Mouse (Mus musculus) frontal cortex, postnatal 36 days (tissue): ENCODE measurements around the gene Pdia6.

Experiments used
- DNase-seq, 2 experiments: peaks; one replicate each; pipeline ENCODE4 v3.0.0; 2022; ENCODE audit warnings: low spot score in 2 of 2

Pdia6 gene

GRCm38 (mm10) chr12:17263881-17264280 lies 2.5 kb upstream of the Pdia6 start:
- DNase-seq, result no peak

GRCm38 (mm10) chr12:17264826-17265225 lies 1.5 kb upstream of the Pdia6 start:
- no peak for DNase-seq

GRCm38 (mm10) chr12:17266673-17266990 lies 287 bp downstream of the Pdia6 start:
- DNase-seq, result no peak

- peak in 1 of 2 experiments; percentile 57 for DNase-seq
These were observed 971 bp downstream of the Pdia6 start for GRCm38 (mm10) chr12:17267316-17267715.

- DNase-seq, result peak in 1 of 2 experiments; percentile 44
These were observed 4.9 kb downstream of the Pdia6 start for GRCm38 (mm10) chr12:17271272-17271671.

GRCm38 (mm10) chr12:17273841-17274240 lies 7.5 kb downstream of the Pdia6 start:
- no peak for DNase-seq

GRCm38 (mm10) chr12:17288496-17288895 lies 22.2 kb downstream of the Pdia6 start:
- DNase-seq, result no peak

- no peak for DNase-seq
These were observed 22.7 kb downstream of the Pdia6 start for GRCm38 (mm10) chr12:17289060-17289459.

- DNase-seq, result no peak
These were observed 23.6 kb downstream of the Pdia6 start for GRCm38 (mm10) chr12:17289913-17290312.

- no peak for DNase-seq
These were observed 24.2 kb downstream of the Pdia6 start for GRCm38 (mm10) chr12:17290569-17290968.

GRCm38 (mm10) chr12:17296899-17297298 lies 30.6 kb downstream of the Pdia6 start:
- no peak for DNase-seq

GRCm38 (mm10) chr12:17299902-17300301 lies 33.6 kb downstream of the Pdia6 start:
- no peak for DNase-seq

GRCm38 (mm10) chr12:17305445-17305844 lies 39.1 kb downstream of the Pdia6 start:
- DNase-seq, result no peak

- DNase-seq, result no peak
These were observed 41.9 kb downstream of the Pdia6 start for GRCm38 (mm10) chr12:17308246-17308645.

GRCm38 (mm10) chr12:17310852-17311839 lies 44.8 kb downstream of the Pdia6 start:
- DNase-seq, result no peak

- no peak for DNase-seq
These were observed 49.8 kb downstream of the Pdia6 start for GRCm38 (mm10) chr12:17316096-17316495.

- DNase-seq, result no peak
These were observed 51.6 kb downstream of the Pdia6 start for GRCm38 (mm10) chr12:17317970-17318369.

- no peak for DNase-seq
These were observed 52.1 kb downstream of the Pdia6 start for GRCm38 (mm10) chr12:17318453-17318852.

- DNase-seq, result peak; percentile 9 to 14
These were observed 58.5 kb downstream of the Pdia6 start for GRCm38 (mm10) chr12:17324549-17325470.

- DNase-seq, result no peak
These were observed 62.9 kb downstream of the Pdia6 start, which contains the start of gene Atp6v1c2 for GRCm38 (mm10) chr12:17329259-17329658. Gene Atp6v1c2 (minus strand): TSS chr12:17329359.

- DNase-seq, result no peak
These were observed 67.1 kb downstream of the Pdia6 start for GRCm38 (mm10) chr12:17333459-17333858.
